Mouse (Mus musculus) liver, adult 2 months (tissue): Measurements from ENCODE around the gene 2510002D24Rik.

ENCODE experiments used
- CTCF ChIP-seq: fragments of 200-500 bp; IDR thresholded peaks from 2 replicates; pipeline ENCODE4 v1.5.1; 2011; ENCODE audit warnings: low read depth, low read length, control low read depth
- POLR2A ChIP-seq: fragments of 200-500 bp; IDR thresholded peaks from 2 replicates; pipeline ENCODE4 v1.6.1; 2011; ENCODE audit warnings: low read length, control low read depth; ENCODE audit not compliant: insufficient read depth; ENCODE audit errors: extremely low read depth

DNA sequence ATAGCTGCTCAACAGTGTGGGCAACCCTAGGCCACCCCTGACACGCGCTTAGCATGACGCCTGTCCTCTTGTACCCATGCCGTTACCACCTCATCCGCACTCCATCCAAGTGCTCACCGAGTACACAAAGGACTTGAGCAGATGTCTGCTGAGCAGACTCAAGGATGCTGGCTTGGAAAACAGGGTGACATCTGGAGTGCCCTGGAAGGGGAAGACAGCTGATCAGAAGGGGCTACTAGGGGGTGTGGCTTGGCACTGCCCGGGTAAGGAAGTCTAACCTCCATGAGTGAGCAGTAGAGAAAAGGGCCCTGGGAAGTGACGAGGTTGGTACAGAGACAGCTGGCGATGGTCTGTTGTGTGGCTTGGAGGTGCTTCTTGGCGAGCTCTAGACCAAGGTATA lies 49.7 kb upstream of the 2510002D24Rik start:
- TF ChIP-seq CTCF (no peak), POLR2A (no peak)
